Mouse (Mus musculus) neural tube, embryonic 14.5 days (tissue): ENCODE measurements at regions not wholly inside any gene's neighbourhood (a gene's known extent, or its start where the extent isn't known, plus 50 kb on each side); places are given as distances from the start of the nearest gene placed in this dataset.

Source experiments
- ATAC-seq: fragments of 200-750 bp; cut with Nextera tagmentation; 2 replicates; pipeline ENCODE4 v1.8.0; 2017; ENCODE audit warnings: low read depth, mild to moderate bottlenecking, moderate TSS enrichment, moderate library complexity
- H3K27ac ChIP-seq: fragments of 300-500 bp; sonication (generic); 2 replicates; pipeline ENCODE4 v1.5.1; 2014; ENCODE audit warnings: low read depth, mild to moderate bottlenecking, control low read depth, low read length, moderate library complexity, mixed read lengths
- H3K27me3 ChIP-seq: fragments of 300-500 bp; sonication (generic); 2 replicates; pipeline ENCODE4 v1.6.1; 2014; ENCODE audit warnings: low read length; ENCODE audit not compliant: control insufficient read depth, insufficient read depth
- H3K36me3 ChIP-seq: fragments of 300-500 bp; sonication (generic); 2 replicates; pipeline ENCODE4 v1.6.1; 2014; ENCODE audit warnings: low read length, mixed read lengths; ENCODE audit not compliant: control insufficient read depth, insufficient read depth
- H3K4me1 ChIP-seq: fragments of 300-500 bp; sonication (generic); 2 replicates; pipeline ENCODE4 v1.6.1; 2014; ENCODE audit warnings: low read length; ENCODE audit not compliant: control insufficient read depth, insufficient read depth
- H3K4me2 ChIP-seq: fragments of 300-500 bp; sonication (generic); 2 replicates; pipeline ENCODE4 v1.6.1; 2014; ENCODE audit warnings: mild to moderate bottlenecking, low read depth, low read length, control low read depth
- H3K4me3 ChIP-seq: fragments of 300-500 bp; sonication (generic); 2 replicates; pipeline ENCODE4 v1.5.1; 2014; ENCODE audit warnings: low read depth, low read length, control low read depth, mixed read lengths
- H3K9ac ChIP-seq: fragments of 300-500 bp; sonication (generic); replicated peaks from 2 replicates; pipeline ENCODE4 v1.6.1; 2014; ENCODE audit warnings: low read depth, mild to moderate bottlenecking, control low read depth, low read length, mixed read lengths
- H3K9me3 ChIP-seq: fragments of 300-500 bp; sonication (generic); 2 replicates; pipeline ENCODE4 v1.6.1; 2016; ENCODE audit warnings: low read length; ENCODE audit not compliant: control insufficient read depth
- WGBS: fragments of 180-500 bp; shearing (Covaris S2); extraction: QIAGEN DNeasy Blood & Tissue Kit; methylation state at CpG from one replicate; pipeline ENCODE4 v1.1.7; 2014; 5-methylcytosine and 5-hydroxymethylcytosine counted together

DNA sequence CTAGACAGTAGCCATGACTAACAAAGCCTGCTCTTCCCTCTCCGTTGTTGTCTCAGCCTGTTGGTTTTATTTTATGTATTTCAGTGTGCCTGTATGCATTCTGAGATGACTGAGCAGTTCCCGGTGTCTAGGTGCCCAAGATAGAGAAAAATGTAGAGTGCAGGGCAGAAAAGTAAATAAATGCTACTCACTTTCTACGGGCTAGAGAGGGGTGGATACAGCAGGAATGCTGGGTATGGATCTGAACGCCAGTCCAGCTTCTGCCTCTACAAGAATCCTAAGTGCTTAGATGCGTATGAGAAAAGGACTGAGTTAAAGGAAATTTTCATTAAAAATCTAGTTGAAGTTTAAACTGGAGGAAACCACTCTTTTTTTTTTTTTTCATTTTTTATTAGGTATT, 149.4 kb upstream of the Tbx20 start:
- Histone ChIP-seq H3K4me2 (no peak overlapping the region), H3K27ac (no peak overlapping the region), H3K4me3 (no peak overlapping the region), H3K9ac (no peak overlapping the region), H3K36me3 (no peaks in the 10 kb centered on the region), H3K27me3 (no peaks in the 10 kb centered on the region), H3K9me3 (no peaks in the 10 kb centered on the region), H3K4me1 (no peaks in the 10 kb centered on the region)
- WGBS, result 94% methylated on average over 5 of the region's 5 CpGs
- no peak for ATAC-seq

GRCm38 (mm10) chr9:24937731-24938130, 151.5 kb upstream of the Gm10181 start:
- Histone ChIP-seq H3K4me2 (no peak overlapping the region), H3K27me3 (no peaks in the 10 kb centered on the region), H3K27ac (no peak overlapping the region), H3K9me3 (no peaks in the 10 kb centered on the region), H3K4me1 (no peaks in the 10 kb centered on the region), H3K4me3 (no peak overlapping the region), H3K36me3 (no peaks in the 10 kb centered on the region), H3K9ac (no peak overlapping the region)
- 49% methylated on average over 3 of the region's 3 CpGs for WGBS
- ATAC-seq, result no peak

DNA sequence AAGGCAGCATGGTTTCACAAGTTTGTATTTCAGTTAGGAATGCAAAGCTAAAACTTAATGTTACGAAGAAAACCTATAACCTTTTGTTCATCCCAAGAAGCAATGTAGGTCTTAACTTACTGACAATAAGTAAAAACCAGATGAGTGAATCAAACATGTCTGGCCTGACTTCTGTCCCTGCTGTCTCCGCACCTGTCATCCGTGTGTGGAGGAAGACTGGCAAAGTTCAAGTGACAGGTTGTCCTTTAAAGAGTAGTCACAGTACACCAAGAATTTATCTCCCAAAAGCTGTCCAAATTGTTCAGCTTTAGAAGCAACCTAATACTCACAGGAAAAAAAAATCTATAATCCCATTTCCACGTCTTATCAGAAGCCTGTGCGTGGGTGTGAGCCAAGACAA, 146.3 kb upstream of the Gm10181 start:
- no peaks in the 10 kb centered on the region for H3K27me3 ChIP-seq
- H3K4me1 ChIP-seq, result no peaks in the 10 kb centered on the region
- H3K9ac ChIP-seq, result no peak overlapping the region
- no peaks in the 10 kb centered on the region for H3K36me3 ChIP-seq
- 93% methylated on average over 5 of the region's 5 CpGs for WGBS
- no peak for ATAC-seq
- no peak overlapping the region for H3K4me3 ChIP-seq
- H3K27ac ChIP-seq, result no peak overlapping the region
- H3K4me2 ChIP-seq, result no peak overlapping the region
- H3K9me3 ChIP-seq, result no peaks in the 10 kb centered on the region

DNA sequence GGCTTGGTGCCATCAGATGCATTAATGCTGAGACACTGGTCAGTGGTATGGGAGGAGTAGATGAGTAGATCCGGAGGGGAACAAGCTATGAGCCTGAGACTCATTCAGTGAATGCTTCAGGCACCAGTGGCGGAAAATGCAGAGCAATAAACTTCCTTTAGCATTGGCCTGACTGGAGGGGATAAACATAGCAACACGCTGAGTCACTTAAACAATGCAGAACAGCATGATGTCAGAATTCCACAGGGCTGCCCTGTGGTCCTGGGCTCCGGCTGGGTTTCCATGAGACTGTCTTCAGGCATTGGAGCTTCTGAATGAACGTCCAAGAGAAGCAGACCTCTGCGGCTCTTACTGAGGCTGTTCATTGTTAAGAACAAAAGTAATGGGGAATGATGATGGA, 145.4 kb upstream of the Gm10181 start:
- Histone ChIP-seq H3K4me2 (no peak overlapping the region), H3K27ac (no peak overlapping the region), H3K4me3 (no peak overlapping the region), H3K36me3 (no peaks in the 10 kb centered on the region), H3K9me3 (no peaks in the 10 kb centered on the region), H3K4me1 (no peaks in the 10 kb centered on the region), H3K27me3 (no peaks in the 10 kb centered on the region), H3K9ac (no peak overlapping the region)
- peak; percentile 86; the same call in 1 of the 2 replicates for ATAC-seq
- 2% methylated on average over 6 of the region's 6 CpGs for WGBS

GRCm38 (mm10) chr9:24952516-24952915, 136.7 kb upstream of the Gm10181 start:
- 28% methylated on average over 23 of the region's 23 CpGs for WGBS
- ATAC-seq, result no peak
- H3K27me3 ChIP-seq, result no peaks in the 10 kb centered on the region
- no peaks in the 10 kb centered on the region for H3K36me3 ChIP-seq
- H3K9me3 ChIP-seq, result no peaks in the 10 kb centered on the region
- H3K27ac ChIP-seq, result no peak overlapping the region
- H3K4me1 ChIP-seq, result no peaks in the 10 kb centered on the region
- no peak overlapping the region for H3K4me3 ChIP-seq
- no peak overlapping the region for H3K4me2 ChIP-seq
- H3K9ac ChIP-seq, result no peak overlapping the region

DNA sequence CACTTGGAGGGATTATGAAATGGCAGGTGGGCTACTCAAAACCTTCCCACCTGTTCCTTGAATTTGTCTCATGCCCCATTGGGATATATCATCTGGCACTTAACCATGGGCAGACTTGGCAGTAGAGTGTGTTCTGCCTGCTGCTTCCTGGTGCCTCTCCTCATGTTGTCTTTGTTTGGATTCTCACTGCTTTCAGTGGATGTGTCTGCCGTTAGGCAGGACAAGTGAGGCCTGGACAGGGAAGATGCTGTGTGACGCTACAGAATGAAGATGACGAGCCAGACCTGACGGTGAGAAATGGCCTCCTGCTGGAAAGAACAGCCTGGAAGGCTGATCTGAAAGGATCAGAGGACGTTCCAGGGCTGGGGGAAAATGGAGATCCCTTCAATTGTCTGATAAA, 133.6 kb upstream of the Gm10181 start:
- Histone ChIP-seq H3K9ac (no peak overlapping the region), H3K36me3 (no peaks in the 10 kb centered on the region), H3K27me3 (no peaks in the 10 kb centered on the region), H3K4me1 (no peaks in the 10 kb centered on the region), H3K4me2 (no peak overlapping the region), H3K4me3 (no peak overlapping the region), H3K9me3 (no peaks in the 10 kb centered on the region), H3K27ac (no peak overlapping the region)
- no peak for ATAC-seq
- 53% methylated on average over 5 of the region's 5 CpGs for WGBS

- Histone ChIP-seq H3K4me2 (no peak overlapping the region), H3K4me1 (no peaks in the 10 kb centered on the region), H3K27ac (no peak overlapping the region), H3K4me3 (no peak overlapping the region), H3K9ac (no peak overlapping the region), H3K27me3 (no peaks in the 10 kb centered on the region), H3K36me3 (no peaks in the 10 kb centered on the region), H3K9me3 (no peaks in the 10 kb centered on the region)
- WGBS, result 19% methylated on average over 7 of the region's 7 CpGs
- ATAC-seq, result no peak; the same call in 1 of the 2 replicates
These were observed 132.7 kb upstream of the Gm10181 start for GRCm38 (mm10) chr9:24956566-24956965.

DNA sequence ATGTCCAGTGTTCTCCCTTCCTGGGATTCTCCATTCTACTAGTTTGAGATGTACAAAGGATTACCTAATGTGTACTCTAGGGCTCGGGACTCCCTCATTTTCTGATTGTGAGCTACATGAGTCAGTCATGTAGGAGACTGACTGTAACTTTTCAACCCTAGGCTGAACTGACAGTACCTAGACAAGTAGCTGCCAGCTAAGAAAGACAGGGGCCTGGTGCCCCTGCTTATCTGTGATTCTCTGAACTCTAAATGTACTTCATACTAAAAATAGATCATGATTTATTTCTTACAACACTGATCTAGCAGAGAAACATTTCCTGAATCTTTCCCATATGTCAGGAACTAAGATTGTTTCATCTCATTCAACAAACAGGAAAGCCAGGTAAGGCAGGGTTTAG, 125.9 kb upstream of the Gm10181 start:
- Histone ChIP-seq H3K36me3 (no peaks in the 10 kb centered on the region), H3K4me3 (no peak overlapping the region), H3K4me2 (no peak overlapping the region), H3K9ac (no peak overlapping the region), H3K27me3 (no peaks in the 10 kb centered on the region), H3K4me1 (peaks cover 3% of the 10 kb centered on the region; the same call in 1 of the 2 replicates), H3K9me3 (no peaks in the 10 kb centered on the region), H3K27ac (no peak overlapping the region)
- WGBS, result 91% methylated on average over 1 of the region's 1 CpGs
- no peak for ATAC-seq

GRCm38 (mm10) chr9:24967571-24967970, 121.7 kb upstream of the Gm10181 start:
- no peaks in the 10 kb centered on the region for H3K9me3 ChIP-seq
- no peak overlapping the region for H3K9ac ChIP-seq
- WGBS, result 78% methylated on average over 10 of the region's 10 CpGs
- H3K36me3 ChIP-seq, result no peaks in the 10 kb centered on the region
- no peaks in the 10 kb centered on the region for H3K27me3 ChIP-seq
- no peak overlapping the region for H3K4me3 ChIP-seq
- no peak overlapping the region for H3K4me2 ChIP-seq
- ATAC-seq, result no peak; the same call in 1 of the 2 replicates
- peaks cover 3% of the 10 kb centered on the region; the same call in 1 of the 2 replicates for H3K4me1 ChIP-seq
- no peak overlapping the region for H3K27ac ChIP-seq
